Mouse (Mus musculus) B cell, adult 67 days (primary cell): ENCODE measurements around the gene Tnfrsf17. TPM values are rescaled to one million over a fixed set of nuclear protein-coding genes. Genes with fewer than 3 reads are reported as not detected.

Experiments
- total RNA-seq, 2 experiments: library from RNA; stranded (reverse); gene quantifications; 4 replicates each; pipeline ENCODE4 v1.2.4; 2023

Tnfrsf17 gene
- not detected for total RNA-seq

DNA sequence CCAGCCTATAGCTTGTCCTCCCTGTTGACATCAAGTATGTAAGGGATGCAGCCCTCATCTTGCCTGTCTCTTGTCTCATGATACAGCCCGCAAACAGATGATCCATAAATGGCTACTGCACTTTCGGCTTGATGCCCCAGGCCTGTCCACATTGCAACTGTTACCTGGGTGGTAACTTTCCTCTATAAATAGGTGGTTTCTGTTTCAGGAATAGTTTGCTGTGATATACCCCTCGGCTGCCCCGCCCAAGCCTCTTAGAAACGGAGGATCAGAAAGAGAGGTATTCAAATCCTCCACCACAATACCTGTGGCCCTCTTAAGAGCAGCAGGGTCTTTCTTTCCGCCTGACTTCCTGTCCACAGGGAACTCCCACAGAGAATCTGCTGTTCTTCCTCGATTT, at the start of gene Tnfrsf17:
Tnfrsf17 (plus strand) TSS at position 301 of the 400 bp plus-strand sequence.

DNA sequence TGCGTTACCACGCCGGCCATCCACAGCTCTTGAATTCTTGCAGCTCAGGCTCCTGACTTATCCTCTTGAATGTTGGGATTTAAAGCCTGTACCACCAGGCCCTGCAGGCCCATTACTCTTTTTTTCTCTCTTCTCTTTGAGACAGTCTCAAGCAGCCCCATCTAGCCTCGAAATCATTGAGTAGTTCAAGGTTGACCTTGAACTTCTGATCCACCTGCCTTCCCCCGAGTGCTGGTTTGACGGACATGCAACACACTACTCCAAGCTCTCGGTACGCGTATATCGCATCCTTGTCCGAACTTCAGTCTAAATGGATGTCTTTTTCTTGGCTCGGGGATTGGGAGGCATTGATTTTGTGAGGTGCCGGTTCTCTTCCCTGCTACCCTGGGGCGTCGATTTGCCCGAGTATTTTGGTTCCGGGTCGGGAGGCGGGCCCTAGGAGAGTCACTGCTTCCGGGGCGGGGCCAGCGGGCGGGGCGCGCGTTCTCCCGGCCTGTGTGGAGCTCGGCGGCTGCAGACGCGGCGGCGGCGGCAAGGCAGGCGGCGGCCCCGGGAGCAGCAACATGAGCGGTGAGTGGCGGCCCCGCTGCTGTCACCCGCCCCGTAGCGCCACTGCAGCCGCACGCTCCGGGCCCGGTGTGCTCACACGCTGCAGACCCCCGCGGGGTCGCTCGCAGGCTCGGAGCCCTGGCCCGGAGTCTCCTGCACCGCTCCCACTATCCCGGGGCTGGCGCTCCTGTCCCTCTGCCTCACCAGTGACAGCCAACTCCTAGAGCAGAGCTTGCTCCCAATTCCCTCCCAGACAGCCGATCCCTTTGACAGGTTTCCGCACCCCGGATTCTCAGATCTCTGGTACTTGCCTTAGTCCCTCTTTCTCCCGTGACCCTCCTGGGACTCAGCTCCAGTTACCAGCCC, 9.1 kb downstream of the Tnfrsf17 start, which contains the start of gene Snx29:
Snx29 (plus strand) TSS at position 500 of the 915 bp plus-strand sequence.

Other genes starting within 250 kb of the Tnfrsf17 start
- 10 to 100 TPM; 18.4 to 23.3 TPM for gene Litaf, start 247.7 kb upstream of the Tnfrsf17 start, total RNA-seq
- gene Txndc11, start 179.2 kb upstream of the Tnfrsf17 start, total RNA-seq = 10 to 100 TPM; 76.3 to 78.9 TPM
- 100 to 1,000 TPM; 318 to 393 TPM for gene Zc3h7a, start 137.4 kb upstream of the Tnfrsf17 start, total RNA-seq
- gene Rsl1d1, start 110.5 kb upstream of the Tnfrsf17 start, total RNA-seq = 10 to 100 TPM; 84.7 to 86.1 TPM
- gene Gspt1, start 59.5 kb upstream of the Tnfrsf17 start, total RNA-seq = 10 to 100 TPM; 77.8 to 79.7 TPM
- gene Snx29, start 9.1 kb downstream of the Tnfrsf17 start, total RNA-seq = 100 to 1,000 TPM; 131 to 144 TPM